Mouse (Mus musculus) embryonic facial prominence, embryonic 15.5 days (tissue): Measurements from ENCODE around the gene Robo1. TPM values are rescaled to one million over a fixed set of nuclear protein-coding genes. Genes with fewer than 3 reads are reported as not detected.
A peak's percentile ranks its signal among the peaks of the same experiment; 100 is the strongest.

Source experiments
- ATAC-seq: fragments of 200-750 bp; cut with Nextera tagmentation; 2 replicates; pipeline ENCODE4 v1.8.0; 2017; ENCODE audit warnings: low read depth, moderate TSS enrichment; ENCODE audit not compliant: insufficient number of reproducible peaks, low FRiP score, low TSS enrichment
- H3K27ac ChIP-seq: fragments of 300-500 bp; sonication (generic); replicated peaks from 2 replicates; pipeline ENCODE4 v1.5.1; 2015; ENCODE audit warnings: mild to moderate bottlenecking, inconsistent platforms
- H3K27me3 ChIP-seq: fragments of 300-500 bp; sonication (generic); 2 replicates; pipeline ENCODE4 v1.6.1; 2015; ENCODE audit warnings: inconsistent platforms
- H3K36me3 ChIP-seq: fragments of 300-500 bp; sonication (generic); 2 replicates; pipeline ENCODE4 v1.6.1; 2015; ENCODE audit warnings: mild to moderate bottlenecking, inconsistent platforms
- H3K4me1 ChIP-seq: fragments of 300-500 bp; sonication (generic); 2 replicates; pipeline ENCODE4 v1.6.1; 2015; ENCODE audit warnings: inconsistent platforms
- H3K4me2 ChIP-seq: fragments of 300-500 bp; sonication (generic); replicated peaks from 2 replicates; pipeline ENCODE4 v1.6.1; 2015; ENCODE audit warnings: mild to moderate bottlenecking, inconsistent platforms
- H3K4me3 ChIP-seq: fragments of 300-500 bp; sonication (generic); replicated peaks from 2 replicates; pipeline ENCODE4 v1.5.1; 2015; ENCODE audit warnings: mild to moderate bottlenecking, inconsistent platforms
- H3K9ac ChIP-seq: fragments of 300-500 bp; sonication (generic); 2 replicates; pipeline ENCODE4 v1.6.1; 2015; ENCODE audit warnings: inconsistent platforms
- H3K9me3 ChIP-seq: fragments of 300-500 bp; sonication (generic); replicated peaks from 2 replicates; pipeline ENCODE4 v1.6.1; 2016; ENCODE audit warnings: inconsistent platforms
- WGBS: fragments of 180-500 bp; shearing (Covaris S2); methylation state at CpG from one replicate; pipeline ENCODE4 v1.1.7; 2015; 5-methylcytosine and 5-hydroxymethylcytosine counted together
- polyA plus RNA-seq: library from polyadenylated mRNA; unstranded; fragments of >200 nt; fragmentation: Nextera tagmentation; extraction: Ambion mirVana; gene quantifications from 2 replicates; pipeline ENCODE4 v1.2.1, GENCODE M21; 2015

Gene Robo1
- polyA plus RNA-seq, 1 experiment from 2014 or later: 36.9 TPM

DNA sequence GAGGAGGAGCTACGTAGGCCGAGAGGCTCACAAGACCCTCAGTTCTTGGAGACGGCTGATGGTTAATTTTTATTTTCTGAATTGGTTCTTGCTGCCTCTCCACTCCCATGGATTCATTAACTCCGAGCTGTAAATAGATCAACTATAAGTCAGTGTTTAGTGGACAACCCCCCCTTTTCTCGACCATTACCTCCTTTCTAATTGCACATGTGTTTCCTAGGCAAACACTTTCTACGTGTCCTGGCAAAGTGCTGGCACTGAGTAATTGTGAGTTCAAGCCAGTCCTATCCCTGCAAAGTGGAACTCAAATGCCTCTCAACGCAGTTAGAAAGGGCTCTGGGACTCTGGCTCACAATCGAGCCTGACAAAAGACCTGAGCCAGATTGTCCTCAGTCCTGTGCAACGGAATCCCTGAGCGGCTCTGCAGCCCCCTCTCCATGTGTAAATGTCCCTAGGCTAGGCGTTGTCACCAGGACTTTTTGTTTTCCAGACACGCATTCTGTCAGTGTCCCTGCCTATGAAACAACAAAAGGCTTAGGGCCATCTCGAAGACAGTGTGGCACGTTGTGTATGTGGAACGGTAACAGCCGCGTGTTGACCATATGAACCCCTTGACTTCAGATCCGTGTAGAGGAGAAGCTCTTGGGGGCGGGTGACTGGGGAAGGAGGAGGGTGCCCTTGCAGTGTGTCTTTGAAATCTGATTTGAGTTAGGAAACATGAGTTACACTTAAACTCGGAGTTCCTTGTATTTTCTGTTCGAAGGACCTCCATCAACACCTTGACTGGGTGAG lies 682.5 kb downstream of the Robo1 start:
- no peak overlapping the region for H3K4me2 ChIP-seq

DNA sequence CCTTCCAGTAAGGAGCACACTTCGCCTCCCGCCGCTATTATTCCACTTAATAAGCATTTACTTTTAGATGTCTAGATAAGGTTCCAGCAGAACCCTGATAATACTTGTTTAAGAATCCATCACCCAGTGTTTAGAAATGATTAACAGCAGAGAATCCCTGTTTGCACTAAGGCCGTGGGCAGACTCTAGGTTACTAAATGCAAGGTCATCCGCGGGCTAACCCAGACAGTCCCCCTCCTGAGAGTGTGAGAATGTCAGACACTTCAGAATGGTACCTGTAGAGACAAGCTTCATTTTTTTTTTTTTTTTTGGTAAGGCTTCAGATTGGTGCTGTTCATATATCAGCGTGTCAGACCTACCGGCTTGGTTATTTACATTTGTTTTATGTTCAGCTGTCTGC lies 685.1 kb downstream of the Robo1 start:
- Histone ChIP-seq H3K27me3 (no peaks in the 10 kb centered on the region), H3K4me2 (no peak overlapping the region), H3K9ac (no peak overlapping the region), H3K4me3 (no peak overlapping the region), H3K36me3 (peaks cover 9% of the 10 kb centered on the region), H3K4me1 (peaks cover 7% of the 10 kb centered on the region; the same call in 1 of the 2 replicates), H3K27ac (no peak overlapping the region), H3K9me3 (no peaks in the 10 kb centered on the region)
- ATAC-seq: no peak
- WGBS: 73% methylated on average over 8 of the region's 8 CpGs

More for the DNA sequence above, 682.5 kb downstream of the Robo1 start:
- no peaks in the 10 kb centered on the region for H3K9me3 ChIP-seq
- no peak overlapping the region for H3K27ac ChIP-seq
- H3K4me3 ChIP-seq: no peak overlapping the region
- no peak overlapping the region for H3K9ac ChIP-seq
- ATAC-seq: no peak
- H3K4me1 ChIP-seq: no peaks in the 10 kb centered on the region
- peaks cover 9% of the 10 kb centered on the region for H3K36me3 ChIP-seq
- H3K27me3 ChIP-seq: no peaks in the 10 kb centered on the region
- 76% methylated on average over 21 of the region's 21 CpGs for WGBS

DNA sequence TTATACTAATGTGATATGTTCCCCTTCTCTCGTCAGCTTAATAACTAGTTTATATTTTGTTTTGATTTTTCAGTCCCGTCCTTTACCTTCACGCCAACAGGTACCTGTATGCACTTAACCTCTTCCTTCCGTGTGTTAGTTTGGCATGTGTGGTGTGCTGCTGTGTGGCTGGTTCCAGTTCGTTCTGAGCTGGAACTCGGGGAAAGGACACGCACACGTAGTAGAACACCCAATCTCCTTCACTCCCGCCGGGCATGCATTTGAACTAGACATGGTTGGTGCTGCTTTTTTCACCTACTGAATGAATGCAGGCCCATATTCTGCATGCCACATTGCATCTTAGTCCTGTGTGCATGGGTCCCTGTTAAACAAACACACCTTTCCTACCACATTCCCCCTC lies 685.5 kb downstream of the Robo1 start:
- Histone ChIP-seq H3K27me3 (no peaks in the 10 kb centered on the region), H3K4me1 (peaks cover 10% of the 10 kb centered on the region; the same call in 1 of the 2 replicates), H3K9me3 (no peaks in the 10 kb centered on the region), H3K27ac (no peak overlapping the region), H3K9ac (no peak overlapping the region), H3K4me3 (no peak overlapping the region), H3K4me2 (no peak overlapping the region), H3K36me3 (peaks cover 9% of the 10 kb centered on the region)
- ATAC-seq: no peak
- 73% methylated on average over 10 of the region's 10 CpGs for WGBS

GRCm38 (mm10) chr16:72995251-72995954 lies 687.3 kb downstream of the Robo1 start:
- H3K9me3 ChIP-seq: no peaks in the 10 kb centered on the region
- WGBS: 28% methylated on average over 8 of the region's 8 CpGs
- peaks cover 13% of the 10 kb centered on the region; the same call in 1 of the 2 replicates for H3K4me1 ChIP-seq
- H3K36me3 ChIP-seq: peaks cover 7% of the 10 kb centered on the region
- no peaks in the 10 kb centered on the region for H3K27me3 ChIP-seq
- H3K27ac ChIP-seq: no peak overlapping the region
- no peak for ATAC-seq
- H3K9ac ChIP-seq: no peak overlapping the region
- no peak overlapping the region for H3K4me3 ChIP-seq
- no peak overlapping the region for H3K4me2 ChIP-seq

GRCm38 (mm10) chr16:72995955-72996535 lies 687.9 kb downstream of the Robo1 start:
- H3K9me3 ChIP-seq: no peaks in the 10 kb centered on the region
- ATAC-seq: no peak
- no peak overlapping the region for H3K4me2 ChIP-seq
- no peaks in the 10 kb centered on the region for H3K27me3 ChIP-seq
- 0 out of 2 replicates have a peak, but pooled peaks cover under 1% of the 10 kb centered on the region for H3K36me3 ChIP-seq
- H3K9ac ChIP-seq: no peak overlapping the region
- 41% methylated on average over 10 of the region's 10 CpGs for WGBS
- no peak overlapping the region for H3K4me3 ChIP-seq
- peak overlapping the region; percentile 55 for H3K27ac ChIP-seq
- peaks cover 13% of the 10 kb centered on the region; the same call in 1 of the 2 replicates for H3K4me1 ChIP-seq

GRCm38 (mm10) chr16:72998677-72999076 lies 690.6 kb downstream of the Robo1 start:
- Histone ChIP-seq H3K36me3 (peaks cover 13% of the 10 kb centered on the region), H3K9ac (no peak overlapping the region), H3K27ac (0 out of 2 replicates have a peak overlapping the region, but pooled peaks have one; percentile 22), H3K27me3 (no peaks in the 10 kb centered on the region), H3K4me3 (no peak overlapping the region), H3K9me3 (no peaks in the 10 kb centered on the region), H3K4me1 (peaks cover 13% of the 10 kb centered on the region; the same call in 1 of the 2 replicates), H3K4me2 (no peak overlapping the region)
- peak; percentile 80 for ATAC-seq
- 49% methylated on average over 6 of the region's 6 CpGs for WGBS

DNA sequence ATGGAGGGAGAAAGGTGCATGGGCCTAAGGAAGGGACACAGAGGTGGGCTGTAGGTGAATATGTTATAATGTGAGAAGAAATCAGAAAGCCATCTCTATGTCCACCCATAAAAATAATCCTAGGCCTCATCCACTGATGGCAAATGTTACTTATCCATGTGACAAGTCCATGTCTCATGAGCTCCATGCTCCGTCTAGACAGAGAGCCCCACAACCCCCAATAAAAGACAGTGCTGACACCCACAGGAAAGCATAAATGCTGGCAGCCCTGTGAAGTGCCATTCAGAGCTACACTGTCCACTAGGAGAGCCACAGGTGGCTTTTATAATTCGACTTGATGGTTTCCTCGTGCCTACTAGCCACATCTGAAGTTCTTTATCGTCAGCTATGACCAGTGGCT lies 694.6 kb downstream of the Robo1 start:
- H3K4me3 ChIP-seq: no peak overlapping the region
- 76% methylated on average over 4 of the region's 4 CpGs for WGBS

DNA sequence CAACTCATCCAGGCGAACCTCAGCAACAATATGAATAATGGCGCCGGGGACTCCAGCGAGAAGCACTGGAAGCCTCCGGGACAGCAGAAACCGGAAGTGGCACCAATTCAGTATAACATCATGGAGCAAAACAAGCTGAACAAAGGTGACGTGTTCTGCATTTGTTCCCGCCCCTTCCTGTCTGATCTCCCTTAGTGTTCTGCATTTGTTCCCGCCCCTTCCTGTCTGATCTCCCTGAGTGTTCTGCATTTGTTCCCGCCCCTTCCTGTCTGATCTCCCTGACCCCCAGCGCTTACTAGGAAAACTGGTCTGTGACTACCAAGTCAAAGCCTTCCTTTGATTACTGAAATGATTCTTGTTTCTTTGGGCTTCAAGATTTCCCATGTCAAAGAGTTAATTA lies 696.5 kb downstream of the Robo1 start:
- H3K27me3 ChIP-seq: no peaks in the 10 kb centered on the region

More for the DNA sequence above, 694.6 kb downstream of the Robo1 start:
- no peaks in the 10 kb centered on the region for H3K27me3 ChIP-seq
- no peak overlapping the region for H3K27ac ChIP-seq
- H3K4me2 ChIP-seq: no peak overlapping the region
- H3K4me1 ChIP-seq: peaks cover 9% of the 10 kb centered on the region; the same call in 1 of the 2 replicates
- no peaks in the 10 kb centered on the region for H3K9me3 ChIP-seq
- peaks cover 24% of the 10 kb centered on the region for H3K36me3 ChIP-seq
- no peak overlapping the region for H3K9ac ChIP-seq
- no peak for ATAC-seq

DNA sequence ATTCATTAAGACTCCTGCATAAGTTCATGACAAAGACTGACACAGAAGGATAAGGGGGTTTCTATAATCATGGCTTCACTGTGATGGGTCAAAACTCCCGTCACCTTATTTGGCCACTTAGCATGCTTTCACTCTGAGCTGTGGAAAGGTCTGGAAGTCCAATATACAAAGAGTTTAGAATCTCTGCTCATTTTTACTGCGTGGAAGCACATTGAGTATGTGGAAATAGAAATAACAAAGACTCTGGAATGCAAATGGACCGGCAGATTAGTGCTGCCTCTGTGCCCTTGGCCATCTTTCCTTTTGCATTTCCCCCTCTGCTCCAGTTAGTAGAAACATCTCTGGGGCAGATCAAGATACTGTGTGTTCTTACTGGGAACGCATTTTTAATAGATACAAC lies 697.7 kb downstream of the Robo1 start:
- no peaks in the 10 kb centered on the region for H3K27me3 ChIP-seq
- no peaks in the 10 kb centered on the region for H3K9me3 ChIP-seq
- H3K4me3 ChIP-seq: no peak overlapping the region
- H3K4me1 ChIP-seq: peaks cover 4% of the 10 kb centered on the region; the same call in 1 of the 2 replicates
- no peak overlapping the region for H3K27ac ChIP-seq
- no peak overlapping the region for H3K9ac ChIP-seq
- ATAC-seq: no peak
- WGBS: 67% methylated on average over 4 of the region's 4 CpGs
- peaks cover 27% of the 10 kb centered on the region for H3K36me3 ChIP-seq
- no peak overlapping the region for H3K4me2 ChIP-seq

More for the DNA sequence above, 696.5 kb downstream of the Robo1 start:
- H3K4me2 ChIP-seq: no peak overlapping the region
- no peak overlapping the region for H3K4me3 ChIP-seq
- H3K4me1 ChIP-seq: peaks cover 4% of the 10 kb centered on the region; the same call in 1 of the 2 replicates
- H3K36me3 ChIP-seq: peaks cover 26% of the 10 kb centered on the region
- H3K27ac ChIP-seq: no peak overlapping the region
- WGBS: 93% methylated on average over 11 of the region's 11 CpGs
- no peaks in the 10 kb centered on the region for H3K9me3 ChIP-seq
- H3K9ac ChIP-seq: no peak overlapping the region
- ATAC-seq: no peak

GRCm38 (mm10) chr16:73007434-73007833 lies 699.3 kb downstream of the Robo1 start:
- no peaks in the 10 kb centered on the region for H3K27me3 ChIP-seq
- H3K4me3 ChIP-seq: no peak overlapping the region
- peaks cover 22% of the 10 kb centered on the region for H3K36me3 ChIP-seq
- H3K4me1 ChIP-seq: peaks cover 4% of the 10 kb centered on the region; the same call in 1 of the 2 replicates
- no peak overlapping the region for H3K27ac ChIP-seq
- 33% methylated on average over 8 of the region's 8 CpGs for WGBS
- H3K9me3 ChIP-seq: no peaks in the 10 kb centered on the region
- no peak overlapping the region for H3K4me2 ChIP-seq
- H3K9ac ChIP-seq: no peak overlapping the region
- no peak for ATAC-seq

DNA sequence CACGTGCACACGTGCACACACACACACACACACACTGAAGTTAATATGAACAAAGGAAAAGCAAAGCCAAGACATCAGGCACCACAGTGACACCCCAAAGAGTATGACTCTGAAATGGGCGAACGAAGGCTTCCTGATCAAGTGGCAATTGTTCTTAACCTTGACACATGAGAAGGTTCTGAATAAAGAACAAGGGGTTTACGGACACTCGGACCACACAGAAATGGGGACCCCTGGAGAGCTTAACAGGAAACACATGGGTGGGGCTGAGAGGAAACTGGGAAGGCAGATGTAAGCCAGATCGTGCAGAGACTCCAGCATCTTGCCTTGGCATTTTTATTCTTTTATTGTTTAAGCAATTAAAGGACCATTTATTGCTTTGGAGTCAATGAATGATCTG lies 703.2 kb downstream of the Robo1 start:
- peaks cover 14% of the 10 kb centered on the region for H3K4me1 ChIP-seq
- no peak for ATAC-seq
- H3K27me3 ChIP-seq: no peaks in the 10 kb centered on the region
- no peak overlapping the region for H3K27ac ChIP-seq
- WGBS: 49% methylated on average over 7 of the region's 7 CpGs
- no peak overlapping the region for H3K9ac ChIP-seq
- H3K36me3 ChIP-seq: peaks cover 12% of the 10 kb centered on the region; the same call in 1 of the 2 replicates
- H3K4me2 ChIP-seq: no peak overlapping the region
- no peaks in the 10 kb centered on the region for H3K9me3 ChIP-seq
- H3K4me3 ChIP-seq: no peak overlapping the region
